9 mouse cellular contexts compared by ENCODE assay signal in genomic region chr19:6279481-6280144, GRCm38 (mm10). TPM values are rescaled to one million over a fixed set of nuclear protein-coding genes. Genes with fewer than 3 reads are reported as not detected.
A peak's percentile ranks its signal among the peaks of the same experiment; 100 is the strongest.
DNase-seq lines count a peak whose midpoint lies in the region; ATAC-seq and TF ChIP-seq lines count a peak whose summit lies in the region.
"Had no signal": no experiment of that assay in that cellular context is flagged by ENCODE, and none has a peak within 500 bp of the region (broad histone marks: within the 10 kb centered on the region; RNA-seq: fewer than 3 reads in every experiment).

No protein-coding gene starts in this region.

- TF ChIP-seq CTCF in heart, adult 2 months (IDR thresholded peaks at IDR 0.05) = no peak
- TF ChIP-seq CTCF in MEL (IDR thresholded peaks at IDR 0.05 in 2 of 3, conservative IDR thresholded peaks at IDR 0.05 in 1 of 3; ENCODE audit: control insufficient read depth in 1 of 3, insufficient read depth in 1 of 3, low read depth in 2 of 3, low read length in 3 of 3, poor library complexity in 1 of 3, severe bottlenecking in 1 of 3) = no peak

- H3K4me3 ChIP-seq in heart, adult 2 months = peak overlapping the region; percentile 92
- no peak overlapping the region for H3K4me3 ChIP-seq in MEL (ENCODE audit: control insufficient read depth in 1 of 2, insufficient read depth in 1 of 2, low read depth in 2 of 2, low read length in 2 of 2)
- H3K4me3 ChIP-seq in heart, embryonic 16.5 days (ENCODE audit: low read length) = peak overlapping the region; percentile 78
- H3K4me3 ChIP-seq in liver, embryonic 16.5 days (ENCODE audit: low read depth, low read length) = peak overlapping the region; percentile 85

- intact Hi-C loops in heart, adult 2 months (cut with DNase I) = no loop called here
- intact Hi-C loops in heart, postnatal 25 days (cut with DNase I) = no loop called here

- H3K27me3 ChIP-seq in heart, adult 2 months (ENCODE audit: control insufficient read depth, insufficient read depth, low read length) = no peaks in the 10 kb centered on the region
- H3K27me3 ChIP-seq in MEL (ENCODE audit: control insufficient read depth in 1 of 2, insufficient read depth in 2 of 2, low read length in 2 of 2) = no peaks in the 10 kb centered on the region
- H3K27me3 ChIP-seq in heart, embryonic 16.5 days (ENCODE audit: control insufficient read depth, insufficient read depth, low read length) = no peaks in the 10 kb centered on the region
- H3K27me3 ChIP-seq in liver, embryonic 16.5 days (ENCODE audit: control insufficient read depth, insufficient read depth, low read depth, low read length) = no peaks in the 10 kb centered on the region

- H3K9ac ChIP-seq in heart, adult 2 months (ENCODE audit: low read depth, low read length) = peak overlapping the region; percentile 98
- peak overlapping the region; percentile 21; the same call in 1 of the 2 replicates for H3K9ac ChIP-seq in MEL (ENCODE audit: control insufficient read depth, low read depth, low read length, poor library complexity, severe bottlenecking)
- H3K9ac ChIP-seq in heart, embryonic 16.5 days (ENCODE audit: low read length) = peak overlapping the region; percentile 81
- H3K9ac ChIP-seq in liver, embryonic 16.5 days (ENCODE audit: low read depth, low read length) = peak overlapping the region; percentile 56

- WGBS in heart, adult 2 months = 49% methylated on average over 6 of the region's 6 CpGs
- WGBS in heart, embryonic 16.5 days = 80% methylated on average over 6 of the region's 6 CpGs
- WGBS in liver, embryonic 16.5 days (ENCODE audit: insufficient replicate concordance) = 70% methylated on average over 6 of the region's 6 CpGs

- H3K27ac ChIP-seq in heart, adult 2 months = peak overlapping the region; percentile 98
- H3K27ac ChIP-seq in MEL (ENCODE audit: control insufficient read depth, low read depth, low read length) = peak overlapping the region; percentile 17; the same call in 1 of the 2 replicates
- peak overlapping the region; percentile 86; the same call in 1 of the 2 replicates for H3K27ac ChIP-seq in heart, embryonic 16.5 days (ENCODE audit: low read length)
- peak overlapping the region; percentile 77 for H3K27ac ChIP-seq in liver, embryonic 16.5 days (ENCODE audit: low read length)

- TF ChIP-seq POLR2A in heart, adult 2 months (IDR thresholded peaks at IDR 0.05; ENCODE audit: insufficient read depth, low read depth, low read length) = no peak
- no peak for TF ChIP-seq POLR2A in MEL (IDR thresholded peaks at IDR 0.05; ENCODE audit: control insufficient read depth in 1 of 2, insufficient read depth in 1 of 2, low read depth in 1 of 2, low read length in 2 of 2, poor library complexity in 1 of 2)

- peaks cover 3% of the 10 kb centered on the region for H3K79me2 ChIP-seq in heart, adult 2 months (replicated peaks; ENCODE audit: control insufficient read depth, insufficient read depth, low read length)
- H3K79me2 ChIP-seq in MEL (ENCODE audit: control insufficient read depth, insufficient read depth, low read length, poor library complexity) = peaks cover 44% of the 10 kb centered on the region

- TF ChIP-seq EP300 in heart, adult 2 months (IDR thresholded peaks at IDR 0.05; ENCODE audit: insufficient read depth, low read depth, low read length) = no peak
- no peak for TF ChIP-seq EP300 in MEL (IDR thresholded peaks at IDR 0.05; ENCODE audit: low read depth in 1 of 2, low read length in 2 of 2)

- peak overlapping the region; percentile 98 for H3K4me2 ChIP-seq in heart, embryonic 16.5 days (ENCODE audit: low read depth, low read length)
- peak overlapping the region; percentile 98 for H3K4me2 ChIP-seq in liver, embryonic 16.5 days (ENCODE audit: low read depth, low read length)

- no peak for DNase-seq in heart, adult 2 months
- no peak for DNase-seq in heart, postnatal 25 days (ENCODE audit: low spot score)
- no peak for DNase-seq in MEL (ENCODE audit: low read depth, low spot score)
- DNase-seq in left cerebral cortex, adult 8-10 months (ENCODE audit: low spot score in 2 of 2) = no peak
- no peak for DNase-seq in gastrocnemius, postnatal 4 days (ENCODE audit: low spot score in 2 of 2)
- DNase-seq in urinary bladder, adult 18-20 months (ENCODE audit: low spot score in 2 of 2) = no peak
- DNase-seq: kidney, adult 11 months had no signal

- H3K9me3 ChIP-seq in MEL (replicated peaks; ENCODE audit: insufficient read depth, low read length) = no peaks in the 10 kb centered on the region
- no peaks in the 10 kb centered on the region for H3K9me3 ChIP-seq in heart, embryonic 16.5 days (replicated peaks; ENCODE audit: control insufficient read depth, low read length)
- no peaks in the 10 kb centered on the region for H3K9me3 ChIP-seq in liver, embryonic 16.5 days (replicated peaks; ENCODE audit: control insufficient read depth, low read length)

- TF ChIP-seq RAD21 in MEL (IDR thresholded peaks at IDR 0.05; ENCODE audit: low read depth, low read length) = no peak

- H3K36me3 ChIP-seq in heart, adult 2 months (ENCODE audit: control insufficient read depth, insufficient read depth, low read length) = peaks cover 39% of the 10 kb centered on the region
- H3K36me3 ChIP-seq in MEL (ENCODE audit: control insufficient read depth in 1 of 2, insufficient read depth in 2 of 2, low read length in 2 of 2) = peaks cover 13 to 42% of the 10 kb centered on the region in 2 experiments
- H3K36me3 ChIP-seq in heart, embryonic 16.5 days (ENCODE audit: control insufficient read depth, insufficient read depth) = peaks cover 25% of the 10 kb centered on the region
- peaks cover 14% of the 10 kb centered on the region for H3K36me3 ChIP-seq in liver, embryonic 16.5 days (ENCODE audit: control insufficient read depth, insufficient read depth)

- H3K4me1 ChIP-seq in heart, adult 2 months (ENCODE audit: control insufficient read depth, insufficient read depth, low read length) = peaks cover 29% of the 10 kb centered on the region
- H3K4me1 ChIP-seq in MEL (ENCODE audit: control insufficient read depth in 1 of 2, insufficient read depth in 2 of 2, low read length in 2 of 2) = peaks cover 25 to 48% of the 10 kb centered on the region in 2 experiments
- peaks cover 55% of the 10 kb centered on the region for H3K4me1 ChIP-seq in heart, embryonic 16.5 days (ENCODE audit: control insufficient read depth, insufficient read depth, low read length)
- peaks cover 83% of the 10 kb centered on the region for H3K4me1 ChIP-seq in liver, embryonic 16.5 days (ENCODE audit: control insufficient read depth, low read depth, low read length)

- ATAC-seq in heart, embryonic 16.5 days (replicated peaks; ENCODE audit: extremely low read depth, insufficient read depth, low FRiP score) = no peak
- no peak for ATAC-seq in liver, embryonic 16.5 days (ENCODE audit: low read depth)

RNA-seq across cellular contexts. Expression of gene Ehd1, which starts 3.1 kb away (rescaled TPM):
- total RNA-seq in heart, adult 2 months (2021) = 100 to 1,000 TPM in 1 of 2 experiments, 10 to 100 TPM in 1; 98.0 to 120 TPM
- polyA plus RNA-seq in heart, adult 2 months (2012; rRNA removed) = 111 and 142 TPM in 2 replicates
- total RNA-seq in heart, postnatal 25 days (2021) = 100 to 1,000 TPM; 119 to 139 TPM
- 57.8 and 65.9 TPM in 2 replicates for total RNA-seq in MEL (2012; rRNA removed)
- 100 to 1,000 TPM in 1 of 2 experiments, not detected in 1; 105 TPM for polyA plus RNA-seq in MEL (2012; ENCODE audit: insufficient read depth in 1 of 2, insufficient read length in 2 of 2, low read depth in 1 of 2, low replicate concordance in 2 of 2, missing spikeins in 1 of 2)
- polyA plus RNA-seq in heart, embryonic 16.5 days (2015; fragmentation: Nextera tagmentation; extraction: Ambion mirVana) = 63.7 and 73.2 TPM in 2 replicates
- 62.1 and 68.6 TPM in 2 replicates for polyA plus RNA-seq in liver, embryonic 16.5 days (2015; fragmentation: Nextera tagmentation; extraction: Ambion mirVana)
- total RNA-seq in left cerebral cortex, adult 8-10 months (2022) = 10 to 100 TPM; 31.0 to 36.8 (median 35.8) TPM
- 10 to 100 TPM; 91.3 to 93.9 TPM for total RNA-seq in gastrocnemius, postnatal 4 days (2021)

RNA-seq across cellular contexts. Expression of gene Cdc42bpg, which starts 26.6 kb away (rescaled TPM):
- total RNA-seq in heart, adult 2 months (2021) = 10 to 100 TPM; 11.7 to 13.9 TPM
- 7.0 and 7.7 TPM in 2 replicates for polyA plus RNA-seq in heart, adult 2 months (2012; rRNA removed)
- total RNA-seq in heart, postnatal 25 days (2021) = 10 to 100 TPM in 1 of 2 experiments, 1 to 10 TPM in 1; 9.4 to 12.0 TPM
- total RNA-seq in MEL (2012; rRNA removed) = 2.0 and 2.6 TPM in 2 replicates
- 1 to 10 TPM in 1 of 2 experiments, not detected in 1; 4.5 TPM for polyA plus RNA-seq in MEL (2012; ENCODE audit: insufficient read depth in 1 of 2, insufficient read length in 2 of 2, low read depth in 1 of 2, low replicate concordance in 2 of 2, missing spikeins in 1 of 2)
- 0.64 and 0.67 TPM in 2 replicates for polyA plus RNA-seq in heart, embryonic 16.5 days (2015; fragmentation: Nextera tagmentation; extraction: Ambion mirVana)
- 0.34 and 0.40 TPM in 2 replicates for polyA plus RNA-seq in liver, embryonic 16.5 days (2015; fragmentation: Nextera tagmentation; extraction: Ambion mirVana)
- total RNA-seq in left cerebral cortex, adult 8-10 months (2022) = 1 to 10 TPM; 5.4 to 7.4 (median 5.5) TPM
- total RNA-seq in gastrocnemius, postnatal 4 days (2021) = 1 to 10 TPM; 6.9 to 7.7 TPM

RNA-seq across cellular contexts. Expression of gene Atg2a, which starts 38.1 kb away (rescaled TPM):
- total RNA-seq in heart, adult 2 months (2021) = 10 to 100 TPM; 20.5 to 24.5 TPM
- polyA plus RNA-seq in heart, adult 2 months (2012; rRNA removed) = 26.3 and 26.7 TPM in 2 replicates
- 10 to 100 TPM; 22.0 to 22.2 TPM for total RNA-seq in heart, postnatal 25 days (2021)
- 7.9 and 10.6 TPM in 2 replicates for total RNA-seq in MEL (2012; rRNA removed)
- polyA plus RNA-seq in MEL (2012; ENCODE audit: insufficient read depth in 1 of 2, insufficient read length in 2 of 2, low read depth in 1 of 2, low replicate concordance in 2 of 2, missing spikeins in 1 of 2) = 10 to 100 TPM in 1 of 2 experiments, not detected in 1; 21.7 TPM
- polyA plus RNA-seq in heart, embryonic 16.5 days (2015; fragmentation: Nextera tagmentation; extraction: Ambion mirVana) = 8.0 and 8.9 TPM in 2 replicates
- polyA plus RNA-seq in liver, embryonic 16.5 days (2015; fragmentation: Nextera tagmentation; extraction: Ambion mirVana) = 4.9 and 6.1 TPM in 2 replicates
- total RNA-seq in left cerebral cortex, adult 8-10 months (2022) = 10 to 100 TPM; 31.8 to 35.7 (median 35.4) TPM
- total RNA-seq in gastrocnemius, postnatal 4 days (2021) = 10 to 100 TPM; 15.5 to 16.7 TPM

RNA-seq across cellular contexts. Expression of gene Ppp2r5b, which starts 43.9 kb away (rescaled TPM):
- total RNA-seq in heart, adult 2 months (2021) = 10 to 100 TPM; 34.8 to 35.1 TPM
- 36.8 and 40.6 TPM in 2 replicates for polyA plus RNA-seq in heart, adult 2 months (2012; rRNA removed)
- total RNA-seq in heart, postnatal 25 days (2021) = 10 to 100 TPM; 33.6 to 38.0 TPM
- total RNA-seq in MEL (2012; rRNA removed) = 10.4 and 14.7 TPM in 2 replicates
- 10 to 100 TPM in 1 of 2 experiments, not detected in 1; 15.6 TPM for polyA plus RNA-seq in MEL (2012; ENCODE audit: insufficient read depth in 1 of 2, insufficient read length in 2 of 2, low read depth in 1 of 2, low replicate concordance in 2 of 2, missing spikeins in 1 of 2)
- polyA plus RNA-seq in heart, embryonic 16.5 days (2015; fragmentation: Nextera tagmentation; extraction: Ambion mirVana) = 22.6 and 23.4 TPM in 2 replicates
- polyA plus RNA-seq in liver, embryonic 16.5 days (2015; fragmentation: Nextera tagmentation; extraction: Ambion mirVana) = 3.5 and 3.7 TPM in 2 replicates
- total RNA-seq in left cerebral cortex, adult 8-10 months (2022) = 100 to 1,000 TPM; 148 to 158 (median 153) TPM
- total RNA-seq in gastrocnemius, postnatal 4 days (2021) = 10 to 100 TPM; 26.2 to 26.4 TPM

RNA-seq across cellular contexts. Expression of gene Gpha2, which starts 53.4 kb away (rescaled TPM):
- total RNA-seq in heart, adult 2 months (2021) = not detected
- polyA plus RNA-seq in heart, adult 2 months (2012; rRNA removed) = 0.27 TPM in 1 of 2 replicates, not detected in the other
- not detected for total RNA-seq in heart, postnatal 25 days (2021)
- not detected in 2 replicates for total RNA-seq in MEL (2012; rRNA removed)
- under 1 TPM in 1 of 2 experiments, not detected in 1; 0.19 TPM for polyA plus RNA-seq in MEL (2012; ENCODE audit: insufficient read depth in 1 of 2, insufficient read length in 2 of 2, low read depth in 1 of 2, low replicate concordance in 2 of 2, missing spikeins in 1 of 2)
- 0.25 TPM in 1 of 2 replicates, not detected in the other for polyA plus RNA-seq in heart, embryonic 16.5 days (2015; fragmentation: Nextera tagmentation; extraction: Ambion mirVana)
- not detected in 2 replicates for polyA plus RNA-seq in liver, embryonic 16.5 days (2015; fragmentation: Nextera tagmentation; extraction: Ambion mirVana)
- total RNA-seq in left cerebral cortex, adult 8-10 months (2022) = not detected
- not detected for total RNA-seq in gastrocnemius, postnatal 4 days (2021)

Comparison
In these comparisons a context has a peak if more than half of its experiments do, and no peak if none do; other contexts are left out.
1. H3K27ac ChIP-seq: peak in every context shown above with its lines; median percentile 98 in heart, adult 2 months; 86 in heart, embryonic 16.5 days; 77 in liver, embryonic 16.5 days; 17 in MEL.
2. H3K4me3 ChIP-seq: peak in heart, adult 2 months (single experiment), heart, embryonic 16.5 days (single experiment) and liver, embryonic 16.5 days (single experiment); none in MEL (0 of 2).
3. H3K9ac ChIP-seq: peak in every context shown above with its lines; median percentile 98 in heart, adult 2 months; 81 in heart, embryonic 16.5 days; 56 in liver, embryonic 16.5 days; 21 in MEL.